Mouse (Mus musculus): ENCODE data around the gene Zfp811. TPM values are rescaled to one million over a fixed set of nuclear protein-coding genes. Genes with fewer than 3 reads are reported as not detected.

Zfp811 gene
- polyA plus RNA-seq, 1 experiment from 2014 or later: 5.3 TPM

GRCm38 (mm10) chr17:32789244-32789643 is 20.5 kb downstream of the Zfp811 start:
- Histone ChIP-seq H3K4me3 (peak overlapping the region; percentile 89; the same call in 1 of the 2 replicates), H3K9me3 (no peaks in the 10 kb centered on the region), H3K4me1 (peaks cover 17% of the 10 kb centered on the region), H3K9ac (no peak overlapping the region), H3K36me3 (peaks cover 12% of the 10 kb centered on the region), H3K27me3 (no peaks in the 10 kb centered on the region), H3K4me2 (replicated peaks) (peak overlapping the region; percentile 74), H3K27ac (no peak overlapping the region)
- no peak for ATAC-seq (ENCODE audit: low FRiP score, low read depth)
- WGBS: 82% methylated on average over 8 of the region's 8 CpGs

GRCm38 (mm10) chr17:32788576-32788975 is 21.2 kb downstream of the Zfp811 start:
- Histone ChIP-seq H3K9ac (peak overlapping the region; percentile 54), H3K27ac (peak overlapping the region; percentile 90; the same call in 1 of the 2 replicates), H3K9me3 (0 out of 2 replicates have a peak, but pooled peaks cover 1% of the 10 kb centered on the region), H3K36me3 (peaks cover 19% of the 10 kb centered on the region), H3K4me1 (peaks cover 17% of the 10 kb centered on the region), H3K4me2 (replicated peaks) (peak overlapping the region; percentile 74), H3K4me3 (peak overlapping the region; percentile 89), H3K27me3 (no peaks in the 10 kb centered on the region)
- ATAC-seq (ENCODE audit: low FRiP score, low read depth): no peak
- WGBS: 10% methylated on average over 9 of the region's 9 CpGs

GRCm38 (mm10) chr17:32788094-32788559 is 21.6 kb downstream of the Zfp811 start, which contains the start of gene Zfp871:
Zfp871 (minus strand) TSS chr17:32788287.
- WGBS: under 1% methylated on average over 21 of the region's 22 CpGs
- H3K9ac ChIP-seq: peak within 1 kb of the TSS; percentile 97
- peak; percentile 99 for ATAC-seq (ENCODE audit: low FRiP score, low read depth)
- 0 out of 2 replicates have a peak, but pooled peaks cover 4% of the 10 kb centered on the region for H3K9me3 ChIP-seq
- peak within 1 kb of the TSS; percentile 89 for H3K4me3 ChIP-seq
- no peaks in the 10 kb centered on the region for H3K27me3 ChIP-seq
- peaks cover 17% of the 10 kb centered on the region for H3K4me1 ChIP-seq
- peak within 1 kb of the TSS; percentile 90 for H3K27ac ChIP-seq
- H3K4me2 ChIP-seq (replicated peaks): peak within 1 kb of the TSS; percentile 74
- peaks cover 23% of the 10 kb centered on the region for H3K36me3 ChIP-seq

DNA sequence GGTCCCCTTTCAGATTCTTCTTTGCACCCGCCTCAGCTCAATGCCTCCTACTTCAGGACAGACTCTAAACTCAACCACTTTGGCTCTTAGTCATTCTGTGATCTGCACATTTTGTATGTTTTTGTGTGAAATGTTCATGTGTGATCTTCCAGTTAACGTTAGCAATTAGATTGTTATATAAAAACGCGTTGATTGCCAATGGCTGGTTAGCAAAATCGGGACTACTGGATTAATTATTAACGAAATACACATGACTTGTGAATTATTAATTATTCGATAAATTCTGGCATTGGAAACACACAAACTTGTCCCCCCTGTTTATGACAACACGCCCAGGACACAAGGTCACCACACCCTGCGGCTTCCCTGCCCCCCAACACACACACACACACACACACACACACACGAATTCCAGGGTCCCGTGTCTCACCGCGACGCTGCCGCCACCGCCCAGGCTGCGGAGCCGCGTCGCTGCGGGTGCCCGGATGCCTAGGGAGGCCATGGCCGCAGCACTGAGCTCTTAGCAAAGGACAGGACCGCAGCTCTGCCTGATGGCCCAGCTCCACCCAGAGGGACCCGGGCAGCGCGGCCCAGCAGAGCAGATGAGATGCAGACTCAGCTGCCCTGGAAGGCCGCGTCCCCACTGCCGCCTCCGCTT is 22.2 kb downstream of the Zfp811 start:
- peaks cover 17% of the 10 kb centered on the region for H3K4me1 ChIP-seq
- peak overlapping the region; percentile 90 for H3K27ac ChIP-seq
- ATAC-seq (ENCODE audit: low FRiP score, low read depth): peak; percentile 84
- WGBS: 2% methylated on average over 30 of the region's 31 CpGs
- H3K9ac ChIP-seq: peak overlapping the region; percentile 97
- peaks cover 25% of the 10 kb centered on the region for H3K36me3 ChIP-seq
- 0 out of 2 replicates have a peak, but pooled peaks cover 4% of the 10 kb centered on the region for H3K9me3 ChIP-seq
- peak overlapping the region; percentile 89 for H3K4me3 ChIP-seq
- peak overlapping the region; percentile 74 for H3K4me2 ChIP-seq (replicated peaks)
- no peaks in the 10 kb centered on the region for H3K27me3 ChIP-seq

GRCm38 (mm10) chr17:32786944-32787343 is 22.8 kb downstream of the Zfp811 start:
- no peak for ATAC-seq (ENCODE audit: low FRiP score, low read depth)
- H3K9ac ChIP-seq: peak overlapping the region; percentile 97
- H3K36me3 ChIP-seq: peaks cover 25% of the 10 kb centered on the region
- WGBS: 64% methylated on average over 6 of the region's 6 CpGs
- H3K4me2 ChIP-seq (replicated peaks): peak overlapping the region; percentile 74
- peaks cover 17% of the 10 kb centered on the region for H3K4me1 ChIP-seq
- H3K27me3 ChIP-seq: no peaks in the 10 kb centered on the region
- H3K27ac ChIP-seq: no peak overlapping the region
- H3K4me3 ChIP-seq: peak overlapping the region; percentile 89
- H3K9me3 ChIP-seq: 0 out of 2 replicates have a peak, but pooled peaks cover 4% of the 10 kb centered on the region

DNA sequence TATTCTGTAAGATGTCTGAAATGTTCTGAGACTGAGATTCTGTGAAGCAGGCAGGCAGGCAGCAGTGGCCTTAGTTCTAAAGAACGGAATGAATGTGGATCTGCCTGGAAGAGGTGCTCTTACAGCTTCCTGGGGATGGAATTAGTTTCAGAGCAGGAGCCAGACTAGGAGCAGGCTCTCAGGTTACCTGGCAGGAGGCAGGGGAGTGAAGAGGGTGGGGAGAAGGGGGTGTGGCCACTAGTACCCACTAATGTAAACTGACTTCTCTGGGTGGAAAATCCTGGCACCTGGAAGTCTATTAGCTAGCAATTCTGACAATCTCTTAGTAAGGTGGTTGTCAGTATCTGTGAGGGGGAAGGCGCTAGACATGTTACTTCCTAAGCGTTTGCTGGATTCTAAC is 24.1 kb downstream of the Zfp811 start:
- Histone ChIP-seq H3K4me1 (peaks cover 17% of the 10 kb centered on the region), H3K27ac (no peak overlapping the region), H3K9ac (no peak overlapping the region), H3K36me3 (peaks cover 27% of the 10 kb centered on the region), H3K9me3 (0 out of 2 replicates have a peak, but pooled peaks cover 4% of the 10 kb centered on the region), H3K4me2 (replicated peaks) (peak overlapping the region; percentile 14; the same call in 1 of the 2 replicates), H3K4me3 (no peak overlapping the region), H3K27me3 (no peaks in the 10 kb centered on the region)
- no peak for ATAC-seq (ENCODE audit: low FRiP score, low read depth)
- 79% methylated on average over 3 of the region's 3 CpGs for WGBS

- no peak overlapping the region for H3K4me3 ChIP-seq
- no peak overlapping the region for H3K27ac ChIP-seq
- H3K4me2 ChIP-seq (replicated peaks): no peak overlapping the region
- WGBS: 98% methylated on average over 3 of the region's 3 CpGs
- no peak for ATAC-seq (ENCODE audit: low FRiP score, low read depth)
- H3K27me3 ChIP-seq: no peaks in the 10 kb centered on the region
- H3K36me3 ChIP-seq: peaks cover 75% of the 10 kb centered on the region
- H3K9ac ChIP-seq: no peak overlapping the region
- H3K9me3 ChIP-seq: no peaks in the 10 kb centered on the region
- no peaks in the 10 kb centered on the region for H3K4me1 ChIP-seq
Observed at GRCm38 (mm10) chr17:32777564-32777963, 32.2 kb downstream of the Zfp811 start.

DNA sequence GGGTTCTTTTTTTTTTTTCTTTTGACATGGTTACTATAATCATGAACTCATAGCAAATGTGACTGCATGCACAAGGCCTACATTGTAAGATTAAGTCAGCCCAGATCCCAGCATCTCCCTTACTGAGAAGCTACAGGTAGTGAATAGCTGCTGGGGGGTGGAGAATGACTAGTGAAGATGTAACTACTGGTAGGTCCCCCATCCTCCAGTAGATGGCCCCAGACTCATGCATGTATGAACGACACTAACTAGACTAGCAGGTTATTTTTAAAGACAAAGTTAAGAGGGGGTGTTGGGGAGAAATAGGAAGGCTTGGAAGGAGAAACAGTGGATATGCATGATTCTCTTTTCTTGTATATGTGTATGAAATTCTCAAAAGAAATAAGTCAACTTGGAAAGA is 38.5 kb downstream of the Zfp811 start:
- Histone ChIP-seq H3K4me2 (replicated peaks) (no peak overlapping the region), H3K9ac (no peak overlapping the region), H3K4me1 (no peaks in the 10 kb centered on the region), H3K9me3 (peaks cover 8% of the 10 kb centered on the region; the same call in 1 of the 2 replicates), H3K4me3 (no peak overlapping the region), H3K27ac (no peak overlapping the region), H3K36me3 (peaks cover 96% of the 10 kb centered on the region), H3K27me3 (no peaks in the 10 kb centered on the region)
- no peak for ATAC-seq (ENCODE audit: low FRiP score, low read depth)
- WGBS: 84% methylated on average over 1 of the region's 1 CpGs

- Histone ChIP-seq H3K27me3 (no peaks in the 10 kb centered on the region), H3K36me3 (peaks cover 74% of the 10 kb centered on the region)
Observed at GRCm38 (mm10) chr17:32766422-32766821, 43.3 kb downstream of the Zfp811 start.

GRCm38 (mm10) chr17:32757331-32757730 is 52.4 kb downstream of the Zfp811 start:
- 70% methylated on average over 5 of the region's 5 CpGs for WGBS
- Histone ChIP-seq H3K4me1 (no peaks in the 10 kb centered on the region), H3K4me3 (no peak overlapping the region), H3K9me3 (no peaks in the 10 kb centered on the region), H3K36me3 (no peaks in the 10 kb centered on the region), H3K9ac (no peak overlapping the region), H3K27ac (no peak overlapping the region), H3K27me3 (no peaks in the 10 kb centered on the region), H3K4me2 (replicated peaks) (no peak overlapping the region)
- no peak for ATAC-seq (ENCODE audit: low FRiP score, low read depth)

More at GRCm38 (mm10) chr17:32766422-32766821, 43.3 kb downstream of the Zfp811 start:
- Histone ChIP-seq H3K4me1 (no peaks in the 10 kb centered on the region), H3K4me2 (replicated peaks) (no peak overlapping the region), H3K27ac (no peak overlapping the region), H3K9me3 (peaks cover 19% of the 10 kb centered on the region; the same call in 1 of the 2 replicates), H3K4me3 (no peak overlapping the region), H3K9ac (no peak overlapping the region)
- no peak for ATAC-seq (ENCODE audit: low FRiP score, low read depth)
- 99% methylated on average over 2 of the region's 2 CpGs for WGBS

- Histone ChIP-seq H3K9me3 (no peaks in the 10 kb centered on the region), H3K36me3 (no peaks in the 10 kb centered on the region), H3K27me3 (no peaks in the 10 kb centered on the region), H3K9ac (no peak overlapping the region), H3K4me3 (no peak overlapping the region), H3K27ac (no peak overlapping the region), H3K4me1 (no peaks in the 10 kb centered on the region), H3K4me2 (replicated peaks) (no peak overlapping the region)
- no peak for ATAC-seq (ENCODE audit: low FRiP score, low read depth)
- WGBS: 11% methylated on average over 12 of the region's 12 CpGs
Observed at GRCm38 (mm10) chr17:32753634-32754033, 56.1 kb downstream of the Zfp811 start.

GRCm38 (mm10) chr17:32752813-32753360 is 56.8 kb downstream of the Zfp811 start:
- 75% methylated on average over 6 of the region's 6 CpGs for WGBS
- no peak overlapping the region for H3K9ac ChIP-seq
- H3K27ac ChIP-seq: no peak overlapping the region
- no peaks in the 10 kb centered on the region for H3K27me3 ChIP-seq
- no peaks in the 10 kb centered on the region for H3K9me3 ChIP-seq
- H3K4me3 ChIP-seq: no peak overlapping the region
- ATAC-seq (ENCODE audit: low FRiP score, low read depth): no peak
- H3K4me1 ChIP-seq: no peaks in the 10 kb centered on the region
- no peak overlapping the region for H3K4me2 ChIP-seq (replicated peaks)
- no peaks in the 10 kb centered on the region for H3K36me3 ChIP-seq
